Mouse (Mus musculus) lung, embryonic 14.5 days (tissue): ENCODE data around the gene Gm4792. TPM values are rescaled to one million over a fixed set of nuclear protein-coding genes. Genes with fewer than 3 reads are reported as not detected.

Source experiments
- ATAC-seq: fragments of 200-750 bp; cut with Nextera tagmentation; 2 replicates; pipeline ENCODE4 v1.8.0; 2017; ENCODE audit warnings: mild to moderate bottlenecking, moderate TSS enrichment, moderate library complexity; ENCODE audit not compliant: insufficient read depth
- DNase-seq: peaks from one replicate; pipeline ENCODE4 v3.0.0-alpha.2; 2015
- H3K27ac ChIP-seq: fragments of 300-500 bp; sonication (generic); 2 replicates; pipeline ENCODE4 v1.5.1; 2014; ENCODE audit warnings: low read depth, mild to moderate bottlenecking, moderate library complexity
- H3K27me3 ChIP-seq: fragments of 300-500 bp; sonication (generic); 2 replicates; pipeline ENCODE4 v1.6.1; 2014; ENCODE audit warnings: low read length, control low read depth; ENCODE audit not compliant: insufficient read depth
- H3K36me3 ChIP-seq: fragments of 300-500 bp; sonication (generic); 2 replicates; pipeline ENCODE4 v1.6.1; 2014; ENCODE audit warnings: control low read depth; ENCODE audit not compliant: insufficient read depth
- H3K4me1 ChIP-seq: fragments of 300-500 bp; sonication (generic); 2 replicates; pipeline ENCODE4 v1.6.1; 2014; ENCODE audit warnings: antibody characterized with exemption, control low read depth; ENCODE audit not compliant: insufficient read depth
- H3K4me2 ChIP-seq: fragments of 300-500 bp; sonication (generic); 2 replicates; pipeline ENCODE4 v1.6.1; 2014; ENCODE audit warnings: mild to moderate bottlenecking
- H3K4me3 ChIP-seq: fragments of 300-500 bp; sonication (generic); 2 replicates; pipeline ENCODE4 v1.5.1; 2014; ENCODE audit warnings: low read depth, low read length
- H3K9ac ChIP-seq: fragments of 300-500 bp; sonication (generic); 2 replicates; pipeline ENCODE4 v1.6.1; 2014
- H3K9me3 ChIP-seq: fragments of 300-500 bp; sonication (generic); 2 replicates; pipeline ENCODE4 v1.6.1; 2016; ENCODE audit warnings: low read depth, low read length, control low read depth
- CTCF ChIP-seq: IDR thresholded peaks from 2 replicates; pipeline ENCODE4 v1.5.1; 2016; ENCODE audit warnings: antibody characterized with exemption, low read depth
- WGBS: fragments of 180-500 bp; shearing (Covaris S2); extraction: QIAGEN DNeasy Blood & Tissue Kit; methylation state at CpG from one replicate; pipeline ENCODE4 v1.1.7; 2014; 5-methylcytosine and 5-hydroxymethylcytosine counted together
- polyA plus RNA-seq: library from polyadenylated mRNA; unstranded; fragments of >200 nt; fragmentation: Nextera tagmentation; extraction: Ambion mirVana; gene quantifications from 2 replicates; pipeline ENCODE4 v1.2.1, GENCODE M21; 2014

The Gm4792 gene
- polyA plus RNA-seq, 1 experiment from 2014 or later = not detected

- TF ChIP-seq CTCF = no peak
- Histone ChIP-seq H3K4me1 (no peaks in the 10 kb centered on the region), H3K27me3 (no peaks in the 10 kb centered on the region), H3K9me3 (no peaks in the 10 kb centered on the region), H3K4me3 (no peak overlapping the region), H3K27ac (no peak overlapping the region), H3K9ac (no peak overlapping the region), H3K36me3 (no peaks in the 10 kb centered on the region), H3K4me2 (no peak overlapping the region)
- WGBS = 65% methylated on average over 7 of the region's 7 CpGs
- ATAC-seq (no peak), DNase-seq (no peak)
Measured at GRCm38 (mm10) chr10:94342256-94342655, 43.8 kb upstream of the Gm4792 start.

- WGBS = 58% methylated on average over 17 of the region's 17 CpGs
- H3K9me3 ChIP-seq = no peaks in the 10 kb centered on the region
- ATAC-seq = no peak
- H3K27me3 ChIP-seq = no peaks in the 10 kb centered on the region
- H3K4me2 ChIP-seq = no peak overlapping the region
- H3K9ac ChIP-seq = no peak overlapping the region
- H3K4me1 ChIP-seq = no peaks in the 10 kb centered on the region
- H3K27ac ChIP-seq = no peak overlapping the region
- H3K36me3 ChIP-seq = no peaks in the 10 kb centered on the region
- no peak for DNase-seq
- no peak overlapping the region for H3K4me3 ChIP-seq
- no peak for TF ChIP-seq CTCF
Measured at GRCm38 (mm10) chr10:94341501-94341900, 43.0 kb upstream of the Gm4792 start.

DNA sequence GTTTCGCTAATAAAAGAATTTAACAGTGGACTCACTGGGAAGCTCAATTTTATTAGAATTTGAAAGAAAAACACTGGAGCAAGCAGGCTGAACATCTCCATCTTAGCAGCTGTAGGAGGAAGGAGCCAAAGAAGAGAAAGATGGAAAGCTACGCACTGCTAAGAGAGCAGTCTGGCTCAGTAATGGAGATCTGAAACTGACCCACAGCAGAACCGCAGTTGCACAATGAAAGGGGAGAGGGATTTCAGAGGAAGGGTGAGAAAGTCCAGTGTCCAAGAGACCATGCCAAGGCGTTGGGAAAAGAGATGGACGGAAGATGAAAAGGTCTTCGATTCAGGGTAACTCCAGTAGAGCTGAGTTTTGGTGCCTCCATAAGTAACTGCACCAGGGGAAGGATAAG lies 37.6 kb upstream of the Gm4792 start:
- no peak for ATAC-seq
- H3K4me2 ChIP-seq = no peak overlapping the region
- TF ChIP-seq CTCF = no peak

DNA sequence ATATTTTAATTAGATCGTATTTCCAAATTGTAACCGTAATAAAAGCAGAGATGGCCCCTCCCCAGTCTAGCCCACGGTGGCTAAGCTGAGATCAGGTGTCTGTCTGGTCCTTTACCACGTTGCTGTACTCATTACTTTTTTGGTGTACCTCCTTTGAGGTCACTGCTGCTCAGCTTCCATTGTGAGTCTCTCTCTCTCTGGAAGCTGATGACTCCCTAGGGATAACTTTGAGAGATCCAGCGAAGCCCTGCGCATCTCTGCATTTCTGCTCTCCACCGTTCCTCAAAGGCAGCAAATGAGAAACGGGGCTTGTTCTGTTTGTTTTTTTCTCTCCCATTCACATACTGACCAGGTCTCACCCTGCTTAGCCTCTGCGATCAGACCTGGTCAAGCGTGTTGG lies 36.5 kb upstream of the Gm4792 start:
- Histone ChIP-seq H3K4me1 (peaks cover 1% of the 10 kb centered on the region; the same call in 1 of the 2 replicates), H3K36me3 (no peaks in the 10 kb centered on the region), H3K27ac (no peak overlapping the region), H3K27me3 (no peaks in the 10 kb centered on the region), H3K4me3 (no peak overlapping the region), H3K4me2 (no peak overlapping the region), H3K9me3 (no peaks in the 10 kb centered on the region), H3K9ac (no peak overlapping the region)
- DNase-seq = no peak
- ATAC-seq = no peak
- 76% methylated on average over 10 of the region's 10 CpGs for WGBS
- TF ChIP-seq CTCF = no peak

More for the DNA sequence above, 37.6 kb upstream of the Gm4792 start:
- H3K9me3 ChIP-seq = no peaks in the 10 kb centered on the region
- H3K4me3 ChIP-seq = no peak overlapping the region
- H3K9ac ChIP-seq = no peak overlapping the region
- no peaks in the 10 kb centered on the region for H3K36me3 ChIP-seq
- no peak overlapping the region for H3K27ac ChIP-seq
- no peaks in the 10 kb centered on the region for H3K4me1 ChIP-seq
- no peak for DNase-seq
- no peaks in the 10 kb centered on the region for H3K27me3 ChIP-seq
- 90% methylated on average over 6 of the region's 6 CpGs for WGBS

DNA sequence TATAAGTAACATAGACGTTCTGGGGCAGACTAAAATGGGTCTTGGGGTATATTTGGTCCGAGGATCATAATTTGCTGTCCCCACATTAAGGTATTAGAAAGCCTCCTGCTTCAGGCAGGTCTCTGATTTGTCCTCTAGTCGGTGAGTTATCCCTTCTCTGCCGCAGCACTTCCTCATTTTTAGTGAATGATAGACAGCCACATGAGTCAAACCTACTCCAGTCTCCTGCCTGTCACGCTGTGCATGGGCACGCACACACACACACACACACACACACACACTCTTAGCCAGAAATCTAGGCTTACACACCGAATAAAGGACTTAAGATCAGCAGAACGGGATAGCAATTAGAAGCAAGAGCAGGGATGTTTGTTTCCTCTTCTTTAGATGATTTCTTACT lies 34.8 kb upstream of the Gm4792 start:
- no peak for DNase-seq
- H3K9me3 ChIP-seq = no peaks in the 10 kb centered on the region
- ATAC-seq = no peak
- H3K4me1 ChIP-seq = peaks cover 5% of the 10 kb centered on the region; the same call in 1 of the 2 replicates
- H3K27ac ChIP-seq = no peak overlapping the region
- no peaks in the 10 kb centered on the region for H3K27me3 ChIP-seq
- no peak overlapping the region for H3K4me3 ChIP-seq
- no peaks in the 10 kb centered on the region for H3K36me3 ChIP-seq
- 78% methylated on average over 8 of the region's 8 CpGs for WGBS
- H3K4me2 ChIP-seq = no peak overlapping the region
- no peak overlapping the region for H3K9ac ChIP-seq
- no peak for TF ChIP-seq CTCF

- TF ChIP-seq CTCF = no peak
- ATAC-seq (no peak), DNase-seq (no peak)
- H3K9ac ChIP-seq = no peak overlapping the region
- H3K4me1 ChIP-seq = peaks cover 5% of the 10 kb centered on the region; the same call in 1 of the 2 replicates
- 83% methylated on average over 16 of the region's 16 CpGs for WGBS
- H3K27me3 ChIP-seq = no peaks in the 10 kb centered on the region
- H3K9me3 ChIP-seq = no peaks in the 10 kb centered on the region
- H3K4me2 ChIP-seq = no peak overlapping the region
- H3K36me3 ChIP-seq = no peaks in the 10 kb centered on the region
- no peak overlapping the region for H3K4me3 ChIP-seq
- H3K27ac ChIP-seq = no peak overlapping the region
Measured at GRCm38 (mm10) chr10:94332358-94333137, 34.0 kb upstream of the Gm4792 start.

GRCm38 (mm10) chr10:94329962-94330361 lies 31.5 kb upstream of the Gm4792 start:
- H3K4me3 ChIP-seq = no peak overlapping the region

More at GRCm38 (mm10) chr10:94329962-94330361, 31.5 kb upstream of the Gm4792 start:
- TF ChIP-seq CTCF = no peak
- Histone ChIP-seq H3K4me1 (peaks cover 5% of the 10 kb centered on the region; the same call in 1 of the 2 replicates), H3K4me2 (0 out of 2 replicates have a peak overlapping the region, but pooled peaks have one; percentile 18), H3K9me3 (no peaks in the 10 kb centered on the region), H3K27me3 (no peaks in the 10 kb centered on the region), H3K9ac (no peak overlapping the region), H3K27ac (no peak overlapping the region), H3K36me3 (no peaks in the 10 kb centered on the region)
- WGBS = 25% methylated on average over 5 of the region's 5 CpGs
- DNase-seq = peak; percentile 82
- peak; percentile 71; the same call in 1 of the 2 replicates for ATAC-seq
